Mouse (Mus musculus) lung, postnatal 10 days (tissue): ENCODE data around the gene Golga2.

ENCODE experiments used
- DNase-seq: peaks from one replicate; pipeline ENCODE4 v3.0.0; 2021

The Golga2 gene

DNA sequence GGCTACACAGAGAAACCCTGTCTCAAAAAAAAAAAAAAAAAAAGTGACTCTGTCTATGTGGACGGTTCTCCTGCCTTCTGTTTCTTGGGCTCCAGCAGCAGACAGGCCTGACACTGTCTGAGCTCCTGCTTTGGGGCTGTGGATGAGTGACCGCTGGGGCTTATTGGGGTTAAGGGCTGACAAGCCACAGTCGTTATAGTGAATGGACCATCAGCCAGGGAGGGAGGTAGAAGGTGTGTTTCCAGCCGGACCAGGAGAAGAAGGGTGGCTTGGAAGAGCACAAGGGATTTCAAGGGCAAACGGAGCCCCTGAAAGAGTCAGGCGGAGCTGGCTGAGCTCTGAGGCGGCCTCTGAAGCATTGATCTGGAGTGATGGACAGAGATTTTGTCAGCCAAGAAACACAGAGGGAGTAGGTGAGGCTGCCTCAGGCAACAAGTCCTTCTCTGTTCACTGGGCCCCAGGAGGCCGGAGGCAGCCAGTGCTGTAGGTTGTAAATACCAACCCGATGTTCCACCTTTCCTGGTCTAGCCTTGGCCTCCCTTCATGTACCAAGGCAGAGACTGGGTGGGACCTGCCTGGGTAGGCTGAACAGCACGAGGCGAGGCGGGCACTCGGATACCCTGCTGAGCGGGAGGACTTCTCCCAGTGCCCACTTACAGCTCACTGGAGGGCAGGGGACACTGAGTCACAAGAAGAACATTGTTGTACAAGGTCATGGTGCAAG, 57.6 kb downstream of the Golga2 start:
- no peak for DNase-seq

DNA sequence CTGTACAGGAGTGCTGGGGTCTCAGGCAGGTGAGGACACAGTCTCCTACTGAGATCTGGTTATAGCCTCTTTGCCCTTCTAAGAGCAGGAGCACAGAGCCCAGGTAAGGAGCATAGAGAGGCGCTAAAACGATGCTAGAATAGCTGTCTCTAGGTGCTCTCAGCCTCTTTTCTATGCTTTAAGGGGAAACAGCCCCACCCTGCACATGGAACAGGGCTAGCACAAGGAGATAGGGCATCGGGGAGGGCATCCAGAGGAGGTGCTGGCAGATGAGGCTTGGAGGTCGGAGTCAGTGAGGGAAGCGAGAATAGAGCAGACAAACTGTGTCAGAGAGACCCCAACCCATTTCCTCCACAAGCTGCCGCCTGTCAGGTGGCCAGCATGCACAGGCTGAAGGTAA, 59.8 kb downstream of the Golga2 start:
- DNase-seq, result no peak

DNA sequence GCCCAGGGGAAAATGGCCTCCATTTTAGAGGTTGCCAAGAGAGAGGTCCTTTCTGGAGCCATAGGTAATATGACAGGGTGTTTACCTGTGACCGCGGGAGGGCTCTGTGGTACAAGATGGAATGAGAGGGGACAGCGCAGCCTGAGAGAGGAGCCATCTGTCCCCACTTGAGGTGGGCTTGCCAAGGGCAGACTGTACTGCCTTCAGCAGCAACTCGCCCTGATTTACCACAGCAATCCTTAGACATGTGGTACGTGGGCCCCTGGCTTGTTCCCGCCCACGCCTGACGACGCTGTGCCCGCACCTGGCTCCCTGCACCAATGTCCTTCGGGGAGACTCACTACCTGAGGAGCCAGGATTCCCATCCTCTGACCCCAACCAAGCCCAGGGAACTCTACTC, 61.1 kb downstream of the Golga2 start:
- DNase-seq, result no peak

- DNase-seq, result no peak
These were observed 62.6 kb downstream of the Golga2 start for GRCm38 (mm10) chr2:32349625-32350255.

GRCm38 (mm10) chr2:32350471-32351051, 63.4 kb downstream of the Golga2 start:
- no peak for DNase-seq

DNA sequence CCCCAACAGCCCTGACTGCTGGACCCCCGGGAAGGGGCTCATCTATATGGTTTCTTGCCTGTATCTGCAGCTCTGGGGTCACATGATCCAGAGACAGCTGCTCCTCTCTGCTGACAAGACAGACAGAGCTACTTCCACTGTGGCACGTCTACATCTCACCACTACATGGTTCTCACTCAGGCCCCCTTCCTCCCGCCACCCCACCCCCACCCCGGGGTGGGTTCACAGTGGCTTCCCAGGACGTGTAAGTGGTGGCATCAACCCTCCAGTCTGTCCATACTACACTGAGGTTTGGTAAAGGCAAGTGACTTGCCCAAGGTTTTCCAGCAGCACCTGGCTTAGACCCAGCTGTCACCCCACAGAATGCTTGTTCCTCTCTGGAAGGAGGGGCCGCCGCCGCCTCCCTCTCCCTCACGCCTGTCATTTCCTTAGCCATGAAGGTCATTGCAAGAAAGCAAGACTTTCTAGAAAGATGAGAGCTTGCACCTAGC, 64.3 kb downstream of the Golga2 start:
- no peak for DNase-seq

DNA sequence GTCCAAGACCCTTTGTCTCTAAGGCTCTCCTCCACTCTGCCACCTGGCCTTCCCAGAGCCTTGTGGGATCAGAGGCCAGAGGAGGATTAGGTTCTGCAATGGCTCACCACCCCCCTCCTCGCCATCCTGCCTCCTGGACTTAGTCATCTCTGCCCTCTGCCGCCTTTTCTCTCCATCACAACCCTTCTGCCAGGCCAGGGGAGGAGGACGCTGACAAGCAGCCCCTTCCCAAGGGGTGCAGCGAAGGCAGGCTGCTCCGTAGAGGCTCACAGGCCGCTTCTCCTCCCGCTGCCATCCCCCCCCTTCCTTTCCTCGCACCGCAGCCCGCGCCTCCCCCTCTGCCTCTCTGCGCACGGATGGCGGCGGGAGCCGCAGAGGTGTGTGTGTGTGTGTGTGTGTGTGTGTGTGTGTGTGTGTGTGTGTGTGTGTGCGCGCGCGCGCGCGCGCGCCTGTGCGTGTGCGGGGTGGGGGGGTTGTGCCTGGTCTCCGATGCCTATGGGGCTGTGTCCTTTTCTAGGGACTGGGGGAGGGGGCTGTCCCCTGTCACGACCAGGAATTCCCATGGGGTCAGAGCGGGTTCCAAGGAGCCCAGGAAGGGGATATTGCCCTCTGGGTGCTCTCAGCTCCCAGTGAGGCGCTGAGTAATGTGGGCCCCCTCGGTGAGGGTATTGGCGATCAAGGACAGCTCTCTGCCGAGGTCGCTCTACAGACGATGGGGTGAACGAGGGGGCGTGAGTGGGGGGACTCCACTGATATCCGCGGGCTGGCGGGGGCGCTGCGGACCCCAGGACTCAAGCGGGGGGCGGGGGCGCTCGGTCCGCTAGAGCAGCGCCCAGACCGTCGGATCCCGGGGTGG, 65.2 kb downstream of the Golga2 start, which contains the start of gene Ciz1:
TSS of gene Ciz1 (plus strand) at position 177 of the 856 bp plus-strand sequence.
- peak; percentile 28 for DNase-seq

DNA sequence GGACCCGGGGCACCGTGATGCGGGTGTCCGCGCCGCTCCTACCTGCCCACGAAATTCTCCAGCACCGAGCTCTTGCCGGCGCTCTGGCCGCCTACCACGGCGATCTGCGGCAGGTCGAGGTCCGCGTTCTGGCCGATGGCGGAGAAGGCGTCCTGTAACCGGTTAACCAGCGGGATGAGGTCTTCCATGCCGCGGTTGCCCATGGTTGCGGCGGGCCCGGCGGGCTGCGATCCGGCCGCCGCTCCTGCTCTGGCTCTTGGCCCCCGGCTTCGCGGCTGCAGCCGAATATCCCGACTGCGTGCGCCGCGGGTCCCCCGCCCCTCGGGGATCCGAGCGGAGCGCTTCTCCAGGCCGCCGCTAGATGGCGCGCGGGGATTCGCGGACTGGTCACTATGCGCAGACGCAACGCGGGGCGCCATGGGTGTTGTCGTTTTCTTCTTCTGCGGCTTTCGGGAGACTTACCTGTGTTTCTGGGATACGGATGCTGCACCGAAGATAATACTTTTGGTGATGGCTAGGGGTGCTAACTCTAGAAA, 65.9 kb downstream of the Golga2 start, which contains the start of gene Dnm1:
TSS of gene Dnm1 (minus strand) at position 332 of the 536 bp plus-strand sequence.
- peak; percentile 94 for DNase-seq

DNA sequence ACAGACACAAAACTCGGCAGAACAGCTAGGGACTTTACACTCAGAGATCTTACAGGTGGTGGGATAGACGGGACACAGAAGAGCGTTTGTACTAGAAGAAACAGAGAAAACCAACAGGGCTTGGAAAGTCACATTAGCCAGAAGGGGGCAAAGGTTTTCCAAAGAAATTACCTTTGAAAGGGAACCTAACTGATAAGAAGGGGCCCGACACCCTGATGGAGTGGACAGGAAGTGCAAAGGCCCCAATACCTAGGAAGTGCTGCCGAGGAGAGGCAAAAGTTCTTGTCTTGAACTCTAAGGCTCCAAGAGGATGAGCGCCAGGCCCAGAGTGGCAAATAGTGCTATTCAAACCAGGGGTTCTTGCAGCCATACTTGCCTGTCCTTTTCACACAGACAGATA, 66.7 kb downstream of the Golga2 start:
- no peak for DNase-seq

DNA sequence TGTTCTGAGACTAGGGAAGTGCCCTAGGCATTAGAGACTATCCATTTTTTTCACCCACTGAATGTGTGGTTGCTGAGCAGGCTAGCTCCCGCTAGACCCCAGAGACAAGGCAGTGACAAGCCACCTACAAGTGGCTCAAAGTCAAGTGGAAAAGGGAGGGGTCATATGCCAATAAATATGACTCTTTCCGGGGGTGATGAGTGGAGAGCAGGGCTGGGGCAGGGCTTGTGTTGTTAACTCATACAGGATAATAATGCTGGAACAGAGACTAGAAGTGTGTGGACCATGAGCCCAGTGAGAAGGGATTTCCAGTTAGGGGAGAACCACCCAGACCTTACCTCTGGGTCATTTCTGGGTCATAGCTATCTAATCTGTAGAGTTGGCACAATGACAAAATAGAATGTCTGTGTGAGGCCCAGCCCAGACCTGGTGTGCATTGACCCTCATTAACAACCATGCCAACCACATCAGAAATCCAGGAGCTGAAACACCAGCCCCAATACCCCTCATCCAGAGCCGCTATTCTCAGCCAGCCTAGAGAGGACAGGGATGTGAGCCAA, 67.2 kb downstream of the Golga2 start:
- DNase-seq, result no peak

GRCm38 (mm10) chr2:32356216-32356615, 69.0 kb downstream of the Golga2 start:
- DNase-seq, result no peak
